Mouse (Mus musculus): ENCODE results near the gene Dock2. TPM values are rescaled to one million over a fixed set of nuclear protein-coding genes. Genes with fewer than 3 reads are reported as not detected.

Dock2 gene
- total and polyA plus RNA-seq, 2 experiments from 2014 or later: 0.33 to 3.1 TPM

DNA sequence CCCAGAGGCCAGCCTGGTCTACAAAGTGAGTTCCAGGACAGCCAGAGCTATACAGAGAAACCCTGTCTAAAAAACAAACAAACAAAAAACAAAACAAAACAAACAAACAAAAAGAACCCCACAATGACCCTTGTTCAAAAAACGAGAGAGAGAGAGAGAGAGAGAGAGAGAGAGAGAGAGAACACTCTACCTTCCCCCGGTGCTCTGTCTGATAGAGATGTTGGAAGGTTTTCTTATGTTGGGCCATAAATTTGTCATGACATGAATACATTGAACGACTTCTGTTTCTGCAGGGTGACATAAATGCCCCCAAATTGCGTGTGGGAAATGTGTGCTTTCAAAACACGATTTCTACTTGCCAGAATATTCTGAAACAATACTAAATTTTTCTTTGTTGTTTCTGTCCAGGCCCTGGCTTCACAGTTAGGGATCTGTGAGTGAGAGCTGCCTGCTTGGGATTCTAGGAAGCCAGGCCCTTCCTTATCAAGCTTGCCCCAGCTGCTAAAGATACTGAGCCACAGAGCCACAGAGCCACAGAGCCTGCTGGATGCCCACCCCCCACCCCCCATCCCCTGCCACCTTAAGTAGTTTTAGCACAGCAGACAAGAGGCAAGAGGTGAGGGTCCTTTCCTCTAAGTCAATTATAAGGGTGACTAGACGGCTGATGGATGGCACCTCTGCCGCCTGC, 451.2 kb downstream of the Dock2 start:
- no peak for ATAC-seq (ENCODE audit: insufficient read depth, low read depth)
- 47% methylated on average over 7 of the region's 7 CpGs for WGBS
- Histone ChIP-seq H3K4me3 (ENCODE audit: low read depth, low read length) (no peak overlapping the region), H3K27ac (ENCODE audit: low read depth) (no peak overlapping the region), H3K9me3 (replicated peaks; ENCODE audit: control insufficient read depth, low read length) (no peaks in the 10 kb centered on the region), H3K36me3 (replicated peaks; ENCODE audit: control insufficient read depth, insufficient read depth, low read length) (no peaks in the 10 kb centered on the region), H3K4me2 (ENCODE audit: low read depth, low read length) (no peak overlapping the region), H3K27me3 (ENCODE audit: control insufficient read depth, insufficient read depth, low read length) (no peaks in the 10 kb centered on the region), H3K9ac (replicated peaks; ENCODE audit: low read depth, low read length) (no peak overlapping the region), H3K4me1 (ENCODE audit: control insufficient read depth, insufficient read depth) (no peaks in the 10 kb centered on the region)
- DNase-seq (ENCODE audit: low spot score): no peak
- no peak for TF ChIP-seq EP300 (IDR thresholded peaks at IDR 0.05; ENCODE audit: low read depth)
- no peak for TF ChIP-seq CTCF (IDR thresholded peaks at IDR 0.05; ENCODE audit: low read depth)

DNA sequence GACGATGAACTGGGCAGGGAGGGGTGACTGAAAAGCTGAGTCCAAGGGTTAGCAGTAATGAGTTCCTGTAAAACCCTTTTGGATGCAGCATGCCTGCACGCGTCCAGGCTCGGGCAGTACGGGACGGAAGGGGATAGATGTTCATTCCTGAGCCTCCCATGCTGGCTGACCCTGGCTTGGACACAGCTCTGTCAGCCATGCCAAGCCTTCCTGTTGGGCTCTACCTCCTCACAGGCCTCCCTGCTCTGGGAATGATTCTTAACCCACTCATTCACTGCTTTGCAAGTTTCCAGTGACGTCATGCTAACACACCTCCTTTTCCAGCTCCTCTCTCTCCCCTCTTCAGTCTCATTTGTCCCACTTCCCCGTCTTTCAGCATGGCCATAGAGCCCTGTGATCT, 460.0 kb downstream of the Dock2 start:
- TF ChIP-seq CTCF (IDR thresholded peaks at IDR 0.05; ENCODE audit: low read depth) (no peak), EP300 (IDR thresholded peaks at IDR 0.05; ENCODE audit: low read depth) (no peak)
- Histone ChIP-seq H3K4me2 (ENCODE audit: low read depth, low read length) (no peak overlapping the region), H3K27me3 (ENCODE audit: control insufficient read depth, insufficient read depth, low read length) (no peaks in the 10 kb centered on the region), H3K4me1 (ENCODE audit: control insufficient read depth, insufficient read depth) (no peaks in the 10 kb centered on the region), H3K27ac (ENCODE audit: low read depth) (no peak overlapping the region), H3K9me3 (replicated peaks; ENCODE audit: control insufficient read depth, low read length) (no peaks in the 10 kb centered on the region), H3K36me3 (replicated peaks; ENCODE audit: control insufficient read depth, insufficient read depth, low read length) (no peaks in the 10 kb centered on the region), H3K4me3 (ENCODE audit: low read depth, low read length) (no peak overlapping the region), H3K9ac (replicated peaks; ENCODE audit: low read depth, low read length) (no peak overlapping the region)
- WGBS: 79% methylated on average over 8 of the region's 8 CpGs
- DNase-seq (ENCODE audit: low spot score) (no peak), ATAC-seq (ENCODE audit: insufficient read depth, low read depth) (no peak)

DNA sequence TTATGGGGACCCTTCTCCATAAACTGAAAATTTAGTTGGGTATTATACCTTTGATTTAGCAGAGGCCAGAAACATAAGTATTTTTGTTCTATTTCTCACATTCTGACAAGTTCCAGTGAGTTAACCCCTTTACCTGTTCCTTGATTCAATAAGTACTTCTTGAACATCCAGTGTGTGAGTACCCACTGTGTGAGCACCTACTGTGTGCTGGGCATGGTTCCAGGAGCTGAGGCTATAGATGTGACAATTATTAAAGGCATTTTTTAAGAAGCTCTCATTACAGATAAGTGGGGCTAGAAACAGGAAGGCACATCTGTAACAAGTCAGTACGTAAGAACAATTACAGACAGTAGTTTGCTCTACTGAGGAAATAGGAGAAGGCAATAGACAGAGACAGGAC, 464.4 kb downstream of the Dock2 start:
- no peaks in the 10 kb centered on the region for H3K9me3 ChIP-seq (replicated peaks; ENCODE audit: control insufficient read depth, low read length)
- no peak overlapping the region for H3K4me2 ChIP-seq (ENCODE audit: low read depth, low read length)
- H3K27me3 ChIP-seq (ENCODE audit: control insufficient read depth, insufficient read depth, low read length): no peaks in the 10 kb centered on the region
- no peak overlapping the region for H3K27ac ChIP-seq (ENCODE audit: low read depth)
- no peak overlapping the region for H3K4me3 ChIP-seq (ENCODE audit: low read depth, low read length)
- TF ChIP-seq EP300 (IDR thresholded peaks at IDR 0.05; ENCODE audit: low read depth) (no peak), CTCF (IDR thresholded peaks at IDR 0.05; ENCODE audit: low read depth) (no peak)
- no peaks in the 10 kb centered on the region for H3K36me3 ChIP-seq (replicated peaks; ENCODE audit: control insufficient read depth, insufficient read depth, low read length)
- no peaks in the 10 kb centered on the region for H3K4me1 ChIP-seq (ENCODE audit: control insufficient read depth, insufficient read depth)
- H3K9ac ChIP-seq (replicated peaks; ENCODE audit: low read depth, low read length): no peak overlapping the region
- DNase-seq (ENCODE audit: low spot score): no peak
- 47% methylated on average over 1 of the region's 1 CpGs for WGBS
- ATAC-seq (ENCODE audit: insufficient read depth, low read depth): no peak

DNA sequence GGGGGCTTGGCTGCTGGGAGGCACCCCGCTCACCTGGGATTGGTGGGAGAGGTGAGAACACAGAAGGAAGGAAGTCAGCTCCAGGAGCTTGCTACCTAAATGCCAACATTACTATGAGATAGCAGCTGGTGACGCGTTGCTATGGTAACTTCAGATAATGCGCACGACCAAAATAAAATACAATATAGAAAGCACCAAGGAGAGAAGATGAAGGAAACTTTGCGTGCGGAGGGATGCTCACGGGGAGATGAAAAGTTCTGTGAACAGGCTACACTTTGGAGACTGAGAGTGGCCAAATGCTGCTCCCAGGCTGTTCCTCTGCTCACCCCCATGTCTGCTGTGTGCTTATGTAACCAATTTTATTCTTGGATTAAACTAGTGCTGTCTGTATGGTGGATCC, 466.7 kb downstream of the Dock2 start:
- H3K36me3 ChIP-seq (replicated peaks; ENCODE audit: control insufficient read depth, insufficient read depth, low read length): no peaks in the 10 kb centered on the region
- no peak overlapping the region for H3K4me2 ChIP-seq (ENCODE audit: low read depth, low read length)
- ATAC-seq (ENCODE audit: insufficient read depth, low read depth): no peak
- no peak for DNase-seq (ENCODE audit: low spot score)
- 66% methylated on average over 8 of the region's 8 CpGs for WGBS
- H3K27ac ChIP-seq (ENCODE audit: low read depth): no peak overlapping the region
- no peak overlapping the region for H3K9ac ChIP-seq (replicated peaks; ENCODE audit: low read depth, low read length)
- no peaks in the 10 kb centered on the region for H3K9me3 ChIP-seq (replicated peaks; ENCODE audit: control insufficient read depth, low read length)
- H3K4me1 ChIP-seq (ENCODE audit: control insufficient read depth, insufficient read depth): no peaks in the 10 kb centered on the region
- H3K4me3 ChIP-seq (ENCODE audit: low read depth, low read length): no peak overlapping the region
- H3K27me3 ChIP-seq (ENCODE audit: control insufficient read depth, insufficient read depth, low read length): no peaks in the 10 kb centered on the region
- TF ChIP-seq EP300 (IDR thresholded peaks at IDR 0.05; ENCODE audit: low read depth): no peak
- TF ChIP-seq CTCF (IDR thresholded peaks at IDR 0.05; ENCODE audit: low read depth): no peak

DNA sequence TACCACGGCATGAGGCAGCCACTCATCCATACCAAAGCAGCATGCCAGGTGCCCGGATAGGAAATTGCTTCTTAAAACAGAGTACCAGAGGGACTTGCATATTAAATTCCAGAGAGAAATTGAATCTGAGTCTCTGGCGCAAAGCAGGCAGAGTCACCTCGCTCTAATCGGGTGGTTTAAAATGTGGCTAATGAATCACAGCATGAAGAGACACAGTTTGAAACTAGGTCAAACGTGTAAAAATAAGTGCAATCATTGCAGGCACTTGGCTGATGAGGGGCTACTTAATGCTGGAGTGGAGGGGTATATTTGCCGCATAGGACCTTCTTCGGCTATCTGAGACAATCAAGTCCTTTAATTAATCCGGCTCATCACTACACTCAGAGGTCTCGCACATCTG, 467.5 kb downstream of the Dock2 start:
- WGBS: 77% methylated on average over 10 of the region's 10 CpGs
- Histone ChIP-seq H3K4me1 (ENCODE audit: control insufficient read depth, insufficient read depth) (no peaks in the 10 kb centered on the region), H3K4me3 (ENCODE audit: low read depth, low read length) (no peak overlapping the region), H3K9me3 (replicated peaks; ENCODE audit: control insufficient read depth, low read length) (no peaks in the 10 kb centered on the region), H3K27ac (ENCODE audit: low read depth) (no peak overlapping the region), H3K4me2 (ENCODE audit: low read depth, low read length) (no peak overlapping the region), H3K27me3 (ENCODE audit: control insufficient read depth, insufficient read depth, low read length) (no peaks in the 10 kb centered on the region), H3K9ac (replicated peaks; ENCODE audit: low read depth, low read length) (no peak overlapping the region), H3K36me3 (replicated peaks; ENCODE audit: control insufficient read depth, insufficient read depth, low read length) (no peaks in the 10 kb centered on the region)
- no peak for TF ChIP-seq CTCF (IDR thresholded peaks at IDR 0.05; ENCODE audit: low read depth)
- no peak for TF ChIP-seq EP300 (IDR thresholded peaks at IDR 0.05; ENCODE audit: low read depth)
- no peak for ATAC-seq (ENCODE audit: insufficient read depth, low read depth)
- no peak for DNase-seq (ENCODE audit: low spot score)

DNA sequence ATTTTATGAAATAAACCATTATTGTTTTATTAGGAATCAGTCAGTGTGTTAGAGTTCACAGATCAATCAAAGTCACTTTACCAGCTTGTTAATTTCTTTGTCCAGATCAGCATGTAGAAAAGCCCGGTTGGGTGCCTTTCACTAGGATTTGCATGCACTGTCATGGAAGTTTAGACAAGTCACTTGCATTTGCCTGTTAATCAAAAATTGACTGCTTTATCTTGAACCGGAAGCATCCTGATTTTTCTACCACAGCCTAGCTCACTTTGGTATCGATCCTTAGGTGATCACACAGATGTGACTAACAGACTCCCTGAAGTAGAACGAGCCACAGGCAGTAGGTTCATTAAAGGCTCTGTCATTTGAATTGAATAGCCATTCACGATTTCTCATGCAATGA, 468.3 kb downstream of the Dock2 start:
- DNase-seq (ENCODE audit: low spot score) (no peak), ATAC-seq (ENCODE audit: insufficient read depth, low read depth) (no peak)
- Histone ChIP-seq H3K36me3 (replicated peaks; ENCODE audit: control insufficient read depth, insufficient read depth, low read length) (no peaks in the 10 kb centered on the region), H3K4me3 (ENCODE audit: low read depth, low read length) (no peak overlapping the region), H3K9me3 (replicated peaks; ENCODE audit: control insufficient read depth, low read length) (no peaks in the 10 kb centered on the region), H3K4me2 (ENCODE audit: low read depth, low read length) (no peak overlapping the region), H3K27ac (ENCODE audit: low read depth) (no peak overlapping the region), H3K4me1 (ENCODE audit: control insufficient read depth, insufficient read depth) (no peaks in the 10 kb centered on the region), H3K9ac (replicated peaks; ENCODE audit: low read depth, low read length) (no peak overlapping the region), H3K27me3 (ENCODE audit: control insufficient read depth, insufficient read depth, low read length) (no peaks in the 10 kb centered on the region)
- no peak for TF ChIP-seq CTCF (IDR thresholded peaks at IDR 0.05; ENCODE audit: low read depth)
- TF ChIP-seq EP300 (IDR thresholded peaks at IDR 0.05; ENCODE audit: low read depth): no peak
- 55% methylated on average over 5 of the region's 5 CpGs for WGBS
